Mouse (Mus musculus) stomach, postnatal 0 days (tissue): ENCODE data around the gene BC107364. TPM values are rescaled to one million over a fixed set of nuclear protein-coding genes. Genes with fewer than 3 reads are reported as not detected.
"Not testable (repeated sequence)": the region's sequence is repeated elsewhere in the genome, so short reads cannot be mapped to it uniquely, and the experiment has no call there.

Experiments used
- ATAC-seq: fragments of 200-750 bp; cut with Nextera tagmentation; 2 replicates; pipeline ENCODE4 v1.8.0; 2017; ENCODE audit not compliant: low FRiP score, low TSS enrichment
- DNase-seq: peaks from one replicate; pipeline ENCODE4 v3.0.0-alpha.2; 2016; ENCODE audit warnings: low spot score
- H3K27ac ChIP-seq: fragments of 300-500 bp; sonication (generic); replicated peaks from 2 replicates; pipeline ENCODE4 v1.5.1; 2014; ENCODE audit warnings: mild to moderate bottlenecking, control low read depth
- H3K27me3 ChIP-seq: fragments of 300-500 bp; sonication (generic); 2 replicates; pipeline ENCODE4 v1.6.1; 2014; ENCODE audit warnings: low read length; ENCODE audit not compliant: control insufficient read depth, insufficient read depth
- H3K36me3 ChIP-seq: fragments of 300-500 bp; sonication (generic); 2 replicates; pipeline ENCODE4 v1.6.1; 2014; ENCODE audit warnings: low read length, mixed read lengths; ENCODE audit not compliant: control insufficient read depth, insufficient read depth
- H3K4me1 ChIP-seq: fragments of 300-500 bp; sonication (generic); replicated peaks from 2 replicates; pipeline ENCODE4 v1.6.1; 2014; ENCODE audit warnings: antibody characterized with exemption; ENCODE audit not compliant: control insufficient read depth, insufficient read depth
- H3K4me2 ChIP-seq: fragments of 300-500 bp; sonication (generic); replicated peaks from 2 replicates; pipeline ENCODE4 v1.6.1; 2014; ENCODE audit warnings: low read depth, mild to moderate bottlenecking, control low read depth, moderate library complexity
- H3K4me3 ChIP-seq: fragments of 300-500 bp; sonication (generic); 2 replicates; pipeline ENCODE4 v1.5.1; 2014; ENCODE audit warnings: low read depth, low read length, control low read depth
- H3K9ac ChIP-seq: fragments of 300-500 bp; sonication (generic); 2 replicates; pipeline ENCODE4 v1.6.1; 2014; ENCODE audit warnings: mild to moderate bottlenecking, low read length, control low read depth, mixed read lengths
- H3K9me3 ChIP-seq: fragments of 300-500 bp; sonication (generic); 2 replicates; pipeline ENCODE4 v1.6.1; 2016; ENCODE audit warnings: low read length; ENCODE audit not compliant: control insufficient read depth
- CTCF ChIP-seq: IDR thresholded peaks from 2 replicates; pipeline ENCODE4 v1.5.1; 2016; ENCODE audit warnings: antibody characterized with exemption, low read depth, mild to moderate bottlenecking, moderate library complexity
- EP300 ChIP-seq: optimal IDR thresholded peaks from 2 replicates; pipeline ENCODE3; 2016; ENCODE audit warnings: antibody characterized with exemption
- WGBS: fragments of 180-500 bp; shearing (Covaris S2); extraction: QIAGEN DNeasy Blood & Tissue Kit; methylation state at CpG from one replicate; pipeline ENCODE4 v1.1.7; 2014; 5-methylcytosine and 5-hydroxymethylcytosine counted together
- polyA plus RNA-seq: library from polyadenylated mRNA; unstranded; fragments of >200 nt; fragmentation: Nextera tagmentation; extraction: Ambion mirVana; gene quantifications from 2 replicates; pipeline ENCODE4 v1.2.1, GENCODE M21; 2015

BC107364 gene
- polyA plus RNA-seq, 1 experiment from 2014 or later: 0.18 TPM

DNA sequence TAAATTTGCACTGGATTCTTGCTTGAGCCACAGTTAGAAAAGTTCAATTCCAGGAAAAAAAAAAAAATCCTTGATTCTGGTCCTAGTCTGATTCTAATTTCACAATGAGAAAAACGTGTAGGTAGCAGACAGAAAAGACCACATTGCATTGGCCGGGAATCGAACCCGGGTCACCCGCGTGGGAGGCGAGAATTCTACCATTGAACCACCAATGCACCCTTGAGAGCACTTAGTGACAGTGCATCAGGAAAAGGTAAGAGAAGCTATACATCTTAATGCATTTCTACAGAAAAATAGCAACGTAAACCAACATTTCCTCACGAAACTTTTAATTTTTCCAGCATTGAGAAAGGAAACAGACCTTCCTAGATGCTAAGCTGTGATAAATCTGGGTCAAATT, 28.2 kb downstream of the BC107364 start:
- no peak overlapping the region for H3K9ac ChIP-seq
- no peak overlapping the region for H3K4me3 ChIP-seq
- H3K9me3 ChIP-seq: no peaks in the 10 kb centered on the region
- ATAC-seq (no peak), DNase-seq (no peak)
- no peak for TF ChIP-seq EP300
- TF ChIP-seq CTCF: no peak
- no peak overlapping the region for H3K27ac ChIP-seq
- no peaks in the 10 kb centered on the region for H3K4me1 ChIP-seq
- no peaks in the 10 kb centered on the region for H3K36me3 ChIP-seq
- 29% methylated on average over 9 of the region's 9 CpGs for WGBS
- no peaks in the 10 kb centered on the region for H3K27me3 ChIP-seq
- no peak overlapping the region for H3K4me2 ChIP-seq

DNA sequence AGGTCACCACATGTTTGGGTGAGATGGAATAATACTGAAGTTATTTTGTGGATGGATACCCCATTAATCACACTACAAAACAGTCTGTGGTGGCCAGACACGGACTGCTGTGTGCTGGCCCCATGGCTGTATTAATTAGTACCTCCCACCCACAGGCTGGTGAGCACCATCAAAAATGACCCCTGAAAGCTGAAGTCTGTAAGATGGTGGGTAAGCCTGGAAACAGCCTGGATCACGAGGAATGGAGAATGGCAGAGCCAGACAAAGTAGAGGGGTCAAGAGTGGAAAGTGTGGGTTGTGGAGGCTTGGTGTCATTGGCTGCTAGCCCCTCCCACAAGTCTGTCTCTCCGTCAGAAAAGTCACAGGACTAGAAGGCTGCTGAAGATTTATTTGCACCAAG, 31.3 kb downstream of the BC107364 start:
- H3K4me1 ChIP-seq: no peaks in the 10 kb centered on the region
- H3K4me2 ChIP-seq: no peak overlapping the region
- H3K27me3 ChIP-seq: no peaks in the 10 kb centered on the region
- H3K36me3 ChIP-seq: no peaks in the 10 kb centered on the region
- no peak for TF ChIP-seq EP300
- TF ChIP-seq CTCF: no peak
- H3K9ac ChIP-seq: no peak overlapping the region
- H3K4me3 ChIP-seq: no peak overlapping the region
- WGBS: 40% methylated on average over 3 of the region's 3 CpGs
- no peak overlapping the region for H3K27ac ChIP-seq
- ATAC-seq (no peak), DNase-seq (no peak)
- H3K9me3 ChIP-seq: no peaks in the 10 kb centered on the region

DNA sequence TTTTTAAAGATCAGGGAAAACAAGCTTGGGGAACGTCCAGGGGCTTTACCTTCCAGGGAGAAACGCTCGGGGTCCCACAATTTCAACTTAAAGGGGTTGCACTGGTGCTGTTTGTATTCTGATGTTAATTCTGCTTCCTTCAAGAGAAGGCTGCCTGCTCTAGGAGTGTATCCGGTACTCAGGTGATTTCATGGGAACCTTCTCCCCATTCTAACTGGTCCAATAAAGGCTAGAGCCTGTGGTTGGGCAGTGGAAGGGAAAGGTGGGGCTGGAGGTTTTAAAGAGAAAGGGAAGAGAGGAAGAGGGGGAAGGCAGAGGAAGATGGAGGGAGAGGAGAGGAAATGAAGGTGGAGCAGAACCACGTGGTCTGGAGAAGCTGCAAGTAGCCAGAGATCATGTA, 33.2 kb downstream of the BC107364 start:
- not testable (repeated sequence) for H3K27me3 ChIP-seq, H3K9ac ChIP-seq, H3K36me3 ChIP-seq, H3K4me2 ChIP-seq, H3K9me3 ChIP-seq, DNase-seq, H3K4me1 ChIP-seq, H3K4me3 ChIP-seq, H3K27ac ChIP-seq, ATAC-seq
- WGBS: 66% methylated on average over 5 of the region's 5 CpGs

DNA sequence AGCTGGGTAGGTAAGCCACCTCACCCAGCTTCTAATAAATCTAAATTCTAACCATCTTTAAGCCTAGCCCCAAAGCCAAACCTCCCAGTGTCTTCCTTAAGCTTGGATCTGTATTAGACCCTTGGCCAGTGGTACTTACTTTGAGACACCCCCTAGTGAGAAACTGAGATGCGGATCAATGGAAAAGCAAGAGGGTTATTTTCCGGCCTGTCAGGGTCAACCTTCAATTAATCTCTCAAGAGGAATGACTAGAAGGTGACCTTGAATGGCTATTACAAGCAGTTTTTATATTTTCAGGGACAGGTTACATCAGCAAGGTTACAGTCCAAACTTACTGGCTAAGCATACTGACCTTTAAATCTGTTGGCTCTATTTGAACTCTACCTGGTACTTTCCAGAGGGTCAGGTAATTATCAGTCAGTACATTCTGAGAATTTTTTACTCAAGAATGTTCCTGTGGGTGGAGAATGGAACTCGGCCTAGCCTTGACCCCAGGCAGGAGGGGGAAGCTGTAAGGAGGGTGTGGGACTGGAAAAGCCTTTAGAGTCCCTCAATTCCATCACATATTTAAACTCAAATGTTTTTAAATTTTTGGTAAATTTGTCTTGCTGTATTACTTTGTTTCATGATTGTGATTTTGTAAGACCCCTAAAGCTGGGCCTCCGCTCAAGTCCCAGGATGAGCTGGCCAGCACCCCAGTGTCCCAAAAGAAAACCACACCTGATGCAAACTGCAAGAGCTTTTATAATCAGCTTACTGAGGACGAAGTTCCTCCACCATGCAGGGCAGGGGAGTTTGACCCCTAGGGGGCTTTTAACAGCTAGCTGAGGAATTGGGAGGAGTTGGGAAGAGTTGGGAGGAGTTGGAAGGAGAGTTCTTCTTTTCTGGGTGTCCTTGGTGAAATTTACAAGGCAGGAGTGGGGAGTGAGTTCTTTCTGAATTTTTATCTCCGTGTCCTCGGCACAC, 34.0 kb downstream of the BC107364 start:
- H3K36me3 ChIP-seq: no peaks in the 10 kb centered on the region
- H3K4me1 ChIP-seq: no peaks in the 10 kb centered on the region
- no peak overlapping the region for H3K4me2 ChIP-seq
- no peak for ATAC-seq
- H3K4me3 ChIP-seq: no peak overlapping the region
- TF ChIP-seq CTCF (no peak), EP300 (no peak)
- no peaks in the 10 kb centered on the region for H3K27me3 ChIP-seq
- no peak for DNase-seq
- H3K27ac ChIP-seq: no peak overlapping the region
- H3K9ac ChIP-seq: no peak overlapping the region
- no peaks in the 10 kb centered on the region for H3K9me3 ChIP-seq
- WGBS: 73% methylated on average over 7 of the region's 7 CpGs

DNA sequence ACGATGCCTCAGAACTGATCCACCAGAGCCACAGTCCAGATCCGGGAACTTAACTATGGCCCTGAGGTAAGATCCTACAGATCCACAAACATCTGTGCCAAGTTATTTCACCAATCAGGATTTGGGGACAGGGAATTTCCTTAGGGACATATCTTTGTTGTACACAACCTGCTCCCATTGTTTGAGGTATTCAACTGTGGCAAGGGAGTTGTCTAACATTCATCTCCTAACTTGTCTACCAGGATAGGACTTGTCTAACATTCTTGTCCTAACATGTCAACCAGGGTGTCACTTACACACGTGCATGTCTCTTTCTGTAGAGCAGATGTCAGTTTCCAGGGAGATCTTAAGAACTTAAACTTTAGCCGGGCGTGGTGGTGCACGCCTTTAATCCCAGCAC, 35.5 kb downstream of the BC107364 start:
- no peak for ATAC-seq
- H3K27ac ChIP-seq: no peak overlapping the region
- no peak for DNase-seq
- no peak overlapping the region for H3K9ac ChIP-seq
- WGBS: 82% methylated on average over 6 of the region's 6 CpGs
- no peak overlapping the region for H3K4me2 ChIP-seq
- TF ChIP-seq CTCF (no peak), EP300 (no peak)
- no peaks in the 10 kb centered on the region for H3K27me3 ChIP-seq
- no peaks in the 10 kb centered on the region for H3K4me1 ChIP-seq
- H3K9me3 ChIP-seq: no peaks in the 10 kb centered on the region
- no peak overlapping the region for H3K4me3 ChIP-seq
- no peaks in the 10 kb centered on the region for H3K36me3 ChIP-seq

DNA sequence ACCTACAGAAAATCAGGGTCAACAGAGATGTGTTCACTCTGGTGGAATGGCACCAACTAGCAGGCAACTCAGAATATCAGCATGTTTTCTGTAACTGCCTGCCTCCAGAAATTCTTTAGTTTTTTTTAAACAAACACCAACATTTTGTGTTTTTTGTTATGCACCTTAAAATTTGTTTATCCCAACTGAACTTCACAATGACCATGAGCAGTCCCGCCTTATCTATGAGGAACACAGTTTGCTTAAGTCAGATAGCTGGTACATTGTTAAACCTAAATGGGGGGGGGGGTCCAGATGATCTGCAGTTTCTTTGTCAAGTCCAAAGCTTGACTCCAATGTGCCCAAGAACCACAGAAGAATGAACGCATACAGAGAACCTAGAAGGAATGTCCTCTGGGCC, 36.0 kb downstream of the BC107364 start:
- H3K4me3 ChIP-seq: no peak overlapping the region
- H3K4me1 ChIP-seq: no peaks in the 10 kb centered on the region
- TF ChIP-seq CTCF: no peak
- no peak for TF ChIP-seq EP300
- no peak overlapping the region for H3K4me2 ChIP-seq
- DNase-seq: no peak
- no peaks in the 10 kb centered on the region for H3K36me3 ChIP-seq
- H3K27me3 ChIP-seq: no peaks in the 10 kb centered on the region
- H3K27ac ChIP-seq: no peak overlapping the region
- no peak for ATAC-seq
- 93% methylated on average over 2 of the region's 2 CpGs for WGBS
- no peak overlapping the region for H3K9ac ChIP-seq
- H3K9me3 ChIP-seq: no peaks in the 10 kb centered on the region
